Mouse (Mus musculus) CH12.LX (cell line): Measurements from ENCODE around the gene 6430548M08Rik. TPM values are rescaled to one million over a fixed set of nuclear protein-coding genes. Genes with fewer than 3 reads are reported as not detected.

Source experiments
- DNase-seq: peaks from one replicate; pipeline ENCODE4 v3.0.0-alpha.2; 2013; ENCODE audit errors: extremely low read depth
- H3K27ac ChIP-seq: 2 replicates; pipeline ENCODE4 v1.5.1; 2012; ENCODE audit warnings: low read depth, mild to moderate bottlenecking, control low read depth, moderate library complexity; ENCODE audit not compliant: insufficient read depth
- H3K27me3 ChIP-seq: replicated peaks from 2 replicates; pipeline ENCODE3; 2012; ENCODE audit warnings: inconsistent platforms
- H3K36me3 ChIP-seq, 2 experiments: replicated peaks in 1 of 2; 2 replicates each; pipeline versions ENCODE3 to v1.6.1; 2012; ENCODE audit warnings: inconsistent platforms in 1 of 2, low read length in 1 of 2, mild to moderate bottlenecking in 1 of 2, mixed read lengths in 1 of 2, moderate library complexity in 1 of 2; ENCODE audit not compliant: control insufficient read depth in 1 of 2, insufficient read depth in 1 of 2
- H3K4me1 ChIP-seq, 2 experiments: 2 replicates each; pipeline ENCODE4 v1.6.1; 2012; ENCODE audit warnings: inconsistent platforms in 1 of 2, moderate library complexity in 1 of 2; ENCODE audit not compliant: insufficient read depth in 2 of 2, control insufficient read depth in 1 of 2
- H3K4me2 ChIP-seq: 2 replicates; pipeline ENCODE4 v1.6.1; 2012; ENCODE audit warnings: low read depth, mild to moderate bottlenecking, control low read depth; ENCODE audit not compliant: poor library complexity, insufficient read depth, severe bottlenecking
- H3K4me3 ChIP-seq, 3 experiments: fragments of 150-350 bp in 1 of 3; sonication (generic) in 1 of 3; replicated peaks in 1 of 3; 2 replicates each; pipeline versions ENCODE3 to v1.5.1; 2011 to 2012; ENCODE audit warnings: low read depth in 2 of 3, low read length in 2 of 3, mild to moderate bottlenecking in 2 of 3, moderate library complexity in 2 of 3, control low read depth in 1 of 3, improper control_type of control experiment in 1 of 3, inconsistent platforms in 1 of 3, mixed read lengths in 1 of 3; ENCODE audit not compliant: poor library complexity in 1 of 3
- H3K79me2 ChIP-seq: replicated peaks from 2 replicates; pipeline ENCODE4 v1.6.1; 2012; ENCODE audit warnings: mild to moderate bottlenecking, moderate library complexity; ENCODE audit not compliant: control insufficient read depth, poor library complexity, insufficient read depth, severe bottlenecking; ENCODE audit errors: extremely low read depth
- H3K9ac ChIP-seq: 2 replicates; pipeline ENCODE4 v1.6.1; 2012; ENCODE audit warnings: low read depth, mild to moderate bottlenecking, control low read depth, moderate library complexity; ENCODE audit not compliant: insufficient read depth
- H3K9me3 ChIP-seq: replicated peaks from 2 replicates; pipeline ENCODE3; 2012; ENCODE audit warnings: low read length, inconsistent platforms, mixed read lengths
- BHLHE40 ChIP-seq: IDR thresholded peaks from 2 replicates; pipeline ENCODE4 v1.6.1; 2011; ENCODE audit warnings: mild to moderate bottlenecking, low read depth, low read length, improper control_type of control experiment
- CHD2 ChIP-seq: IDR thresholded peaks from 2 replicates; pipeline ENCODE4 v1.6.1; 2011; ENCODE audit warnings: low read length, improper control_type of control experiment
- EP300 ChIP-seq: IDR thresholded peaks from 2 replicates; pipeline ENCODE4 v1.6.1; 2011; ENCODE audit warnings: low read length, improper control_type of control experiment
- ETS1 ChIP-seq: conservative IDR thresholded peaks from 2 replicates; pipeline ENCODE4 v1.6.1; 2012; ENCODE audit warnings: low read depth, mild to moderate bottlenecking, inconsistent platforms, low read length, improper control_type of control experiment, moderate library complexity
- GABPA ChIP-seq: IDR thresholded peaks from 2 replicates; pipeline ENCODE4 v1.6.1; 2012; ENCODE audit warnings: low read depth, low read length, improper control_type of control experiment, inconsistent platforms; ENCODE audit not compliant: insufficient replicate concordance
- HCFC1 ChIP-seq: IDR thresholded peaks from 2 replicates; pipeline ENCODE4 v1.6.1; 2012; ENCODE audit warnings: low read depth, mild to moderate bottlenecking, inconsistent platforms, low read length, improper control_type of control experiment
- JUND ChIP-seq: conservative IDR thresholded peaks from 2 replicates; pipeline ENCODE4 v1.6.1; 2011; ENCODE audit warnings: low read depth, low read length, improper control_type of control experiment
- KAT2A ChIP-seq: IDR thresholded peaks from 2 replicates; pipeline ENCODE4 v1.6.1; 2012; ENCODE audit warnings: low read length, improper control_type of control experiment, inconsistent platforms; ENCODE audit not compliant: insufficient replicate concordance
- MYC ChIP-seq: IDR thresholded peaks from 2 replicates; pipeline ENCODE4 v1.6.1; 2011; ENCODE audit warnings: low read depth, mild to moderate bottlenecking, improper control_type of control experiment, low read length
- NELFE ChIP-seq: IDR thresholded peaks from 2 replicates; pipeline ENCODE4 v1.6.1; 2011; ENCODE audit warnings: low read depth, low read length, improper control_type of control experiment
- NRF1 ChIP-seq: IDR thresholded peaks from 2 replicates; pipeline ENCODE4 v1.6.1; 2014; ENCODE audit warnings: low read depth, mild to moderate bottlenecking, inconsistent platforms, low read length, improper control_type of control experiment, moderate library complexity
- PAX5 ChIP-seq: IDR thresholded peaks from 2 replicates; pipeline ENCODE4 v1.6.1; 2012; ENCODE audit warnings: low read length, inconsistent platforms, mixed read lengths
- RCOR1 ChIP-seq: conservative IDR thresholded peaks from 2 replicates; pipeline ENCODE4 v1.6.1; 2012; ENCODE audit warnings: low read depth, mild to moderate bottlenecking, inconsistent platforms, low read length, improper control_type of control experiment
- SIN3A ChIP-seq: IDR thresholded peaks from 2 replicates; pipeline ENCODE4 v1.6.1; 2012; ENCODE audit warnings: low read length, improper control_type of control experiment, inconsistent platforms
- TBP ChIP-seq: conservative IDR thresholded peaks from 2 replicates; pipeline ENCODE4 v1.6.1; 2011; ENCODE audit warnings: low read depth, low read length, improper control_type of control experiment
- TCF12 ChIP-seq: IDR thresholded peaks from 2 replicates; pipeline ENCODE4 v1.6.1; 2014; ENCODE audit warnings: low read depth, mild to moderate bottlenecking, inconsistent platforms, low read length, improper control_type of control experiment
- ZKSCAN1 ChIP-seq: IDR thresholded peaks from 2 replicates; pipeline ENCODE4 v1.6.1; 2012; ENCODE audit warnings: low read depth, inconsistent platforms, low read length, improper control_type of control experiment, borderline replicate concordance
- ZMIZ1 ChIP-seq: IDR thresholded peaks from 2 replicates; pipeline ENCODE4 v1.6.1; 2012; ENCODE audit warnings: low read depth, mild to moderate bottlenecking, inconsistent platforms, low read length, improper control_type of control experiment
- ZNF384 ChIP-seq: IDR thresholded peaks from 2 replicates; pipeline ENCODE4 v1.6.1; 2012; ENCODE audit warnings: low read depth, low read length, improper control_type of control experiment, inconsistent platforms
- dilution Hi-C: fragments of 300-500 bp; cut with MboI; formaldehyde crosslinking; loops from 2 replicates; pipeline ENCODE4 v1.14.3; 2020; ENCODE audit warnings: low sequenced_read_pairs; ENCODE audit not compliant: extremely low pct_unique_long_range_greater_than_20kb, extremely low pct_ligation_motif_present
- in situ Hi-C: fragments of 300-500 bp; cut with MboI; formaldehyde crosslinking; loops from 3 replicates; pipeline ENCODE4 v1.14.3; 2019; ENCODE audit warnings: low sequenced_read_pairs, low pct_ligation_motif_present, low pct_unique_long_range_greater_than_20kb, mixed read lengths
- polyA plus RNA-seq: library from polyadenylated mRNA; unstranded; fragments of >175 nt; gene quantifications from 2 replicates; pipeline ENCODE4 v1.2.1, GENCODE M21; 2012; ENCODE audit warnings: low read depth; ENCODE audit not compliant: insufficient read length
- total RNA-seq, 2 experiments: library from RNA; depleted of rRNA; stranded (reverse); fragments of 300-350 nt in 1 of 2; fragments of >200 nt in 1 of 2; gene quantifications; 2 replicates each; pipeline ENCODE4 v1.2.3; 2012 to 2014

Gene 6430548M08Rik
- total and polyA plus RNA-seq, 3 experiments, result 0.13 TPM; not detected in 2

- Histone ChIP-seq H3K27ac (no peak overlapping the region), H3K4me3 (no peak overlapping the region), H3K27me3 (peaks cover 59% of the 10 kb centered on the region), H3K9ac (no peak overlapping the region), H3K9me3 (peaks cover 7% of the 10 kb centered on the region), H3K4me1 (peaks cover 12 to 48% of the 10 kb centered on the region in 2 experiments), H3K79me2 (no peaks in the 10 kb centered on the region), H3K4me2 (no peak overlapping the region), H3K36me3 (no peaks in the 10 kb centered on the region)
- DNase-seq, result no peak
- dilution Hi-C loops, result no loop called here
- TF ChIP-seq EP300, result no peak
- no peak for TF ChIP-seq ZKSCAN1
- TF ChIP-seq TBP, result no peak
- no peak for TF ChIP-seq JUND
- TF ChIP-seq CHD2, result no peak
- TF ChIP-seq ZNF384, result no peak
- TF ChIP-seq ETS1, result no peak
- TF ChIP-seq GABPA, result no peak
- TF ChIP-seq KAT2A, result no peak
- TF ChIP-seq SIN3A, result no peak
- no peak for TF ChIP-seq RCOR1
- no peak for TF ChIP-seq ZMIZ1
- no peak for TF ChIP-seq PAX5
- in situ Hi-C loops, result no loop called here
Observed at GRCm38 (mm10) chr8:120174606-120175005, 60.7 kb downstream of the 6430548M08Rik start.

- no peak overlapping the region for H3K4me3 ChIP-seq
- no peak overlapping the region for H3K27ac ChIP-seq
- H3K9ac ChIP-seq, result no peak overlapping the region
- peaks cover 12 to 48% of the 10 kb centered on the region in 2 experiments for H3K4me1 ChIP-seq
- dilution Hi-C loops (no loop called here), in situ Hi-C loops (no loop called here)
- peaks cover 7% of the 10 kb centered on the region for H3K9me3 ChIP-seq
- TF ChIP-seq TCF12, result no peak
- TF ChIP-seq NELFE, result no peak
- no peak for TF ChIP-seq EP300
- no peak for TF ChIP-seq JUND
- no peak for TF ChIP-seq ETS1
- no peak for TF ChIP-seq NRF1
- no peak for TF ChIP-seq CHD2
- no peak for TF ChIP-seq MYC
- no peak for TF ChIP-seq HCFC1
- no peak for TF ChIP-seq BHLHE40
- no peak for DNase-seq
- no peaks in the 10 kb centered on the region for H3K36me3 ChIP-seq
- H3K27me3 ChIP-seq, result peaks cover 48% of the 10 kb centered on the region
- no peaks in the 10 kb centered on the region for H3K79me2 ChIP-seq
- H3K4me2 ChIP-seq, result no peak overlapping the region
Observed at GRCm38 (mm10) chr8:120176605-120177004, 62.7 kb downstream of the 6430548M08Rik start.
